Mouse (Mus musculus): Measurements from ENCODE around the gene Smoc1.
A peak's percentile ranks its signal among the peaks of the same experiment; 100 is the strongest.

The Smoc1 gene

DNA sequence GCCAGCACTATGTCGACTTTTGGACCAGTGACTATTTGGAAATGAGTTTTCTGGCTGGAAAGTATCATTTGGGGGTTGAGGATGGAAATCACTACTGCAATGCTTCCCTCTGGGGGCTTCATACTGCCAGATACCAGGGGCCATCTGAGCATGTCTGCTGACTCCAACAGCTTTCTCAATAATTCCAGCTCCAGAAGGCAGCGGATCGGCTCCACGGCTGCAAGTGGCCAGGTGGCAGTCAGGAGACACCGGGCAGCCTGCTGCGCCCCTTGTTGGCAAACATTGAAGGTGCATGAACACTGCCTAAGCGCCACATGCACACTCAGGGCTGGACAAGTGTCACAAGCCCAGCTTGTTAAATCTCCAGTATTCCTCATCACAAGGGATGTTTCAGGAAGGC, 2.2 kb upstream of the Smoc1 start:
- DNase-seq (ENCODE audit: low spot score in 2 of 2), result no peak

DNA sequence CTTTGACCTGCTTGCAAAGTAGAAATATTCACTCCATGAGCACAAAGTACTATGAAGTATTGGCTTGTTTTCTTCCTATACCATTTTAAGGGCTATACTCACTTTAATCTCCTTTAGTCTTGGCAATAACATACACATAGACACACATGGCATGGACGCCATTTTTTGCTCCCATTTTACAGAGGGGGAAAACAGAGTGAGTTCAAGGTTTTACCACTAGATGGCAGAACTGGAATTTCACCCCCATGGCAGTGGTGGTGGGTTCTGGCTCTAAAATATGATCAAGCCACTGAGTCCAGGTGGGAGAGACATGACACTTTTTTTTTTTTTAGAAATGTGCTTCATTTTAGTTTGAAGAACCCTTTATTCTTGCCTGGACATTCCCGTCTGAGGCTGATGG, 1.6 kb upstream of the Smoc1 start:
- DNase-seq (ENCODE audit: low spot score in 2 of 2), result no peak

DNA sequence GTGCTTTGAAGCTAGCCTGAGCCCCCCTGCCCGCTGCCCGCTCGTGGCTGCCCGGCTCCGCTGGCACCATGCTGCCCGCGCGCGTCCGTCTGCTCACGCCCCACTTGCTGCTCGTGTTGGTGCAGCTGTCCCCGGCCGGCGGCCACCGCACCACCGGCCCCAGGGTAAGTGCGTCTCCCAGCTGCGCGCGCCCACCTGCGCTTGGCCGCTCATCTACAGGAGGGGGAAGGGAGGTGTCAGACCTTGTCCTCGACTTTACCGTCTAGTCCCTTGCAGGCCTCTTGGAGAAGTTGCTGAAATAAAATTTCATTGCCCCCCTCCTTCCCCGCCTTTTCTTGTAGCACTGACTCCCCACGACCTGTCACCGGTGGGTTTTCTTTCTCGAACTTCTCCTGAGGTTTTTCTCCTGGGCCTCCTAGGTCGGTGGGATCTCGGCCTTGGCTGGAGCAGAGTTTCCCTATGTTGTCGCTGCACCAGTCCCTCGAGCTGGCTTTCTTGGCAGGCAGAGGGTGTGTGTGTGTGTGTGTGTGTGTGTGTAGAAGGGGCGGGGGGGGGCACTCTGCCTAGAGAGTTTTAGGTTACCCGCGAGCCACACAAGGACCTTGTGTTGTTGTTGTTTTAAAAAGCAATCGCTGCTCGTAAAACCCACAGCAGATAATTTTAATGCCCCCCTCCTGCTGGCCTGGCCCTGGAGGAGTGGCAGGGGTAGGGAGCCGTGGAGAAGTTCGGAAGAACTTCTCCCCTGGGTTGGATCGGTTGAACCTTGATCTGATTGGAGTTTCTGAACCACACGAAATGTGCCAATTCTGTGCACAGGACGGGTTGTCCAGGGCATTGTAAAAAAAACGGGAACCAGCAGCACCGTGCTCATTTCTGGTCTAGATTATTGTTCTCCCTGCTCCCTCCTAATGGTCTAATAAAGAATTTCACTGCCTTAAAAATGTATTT, 661 bp downstream of the Smoc1 start:
- peak in 1 of 2 experiments; percentile 35 for DNase-seq (ENCODE audit: low spot score in 2 of 2)

DNA sequence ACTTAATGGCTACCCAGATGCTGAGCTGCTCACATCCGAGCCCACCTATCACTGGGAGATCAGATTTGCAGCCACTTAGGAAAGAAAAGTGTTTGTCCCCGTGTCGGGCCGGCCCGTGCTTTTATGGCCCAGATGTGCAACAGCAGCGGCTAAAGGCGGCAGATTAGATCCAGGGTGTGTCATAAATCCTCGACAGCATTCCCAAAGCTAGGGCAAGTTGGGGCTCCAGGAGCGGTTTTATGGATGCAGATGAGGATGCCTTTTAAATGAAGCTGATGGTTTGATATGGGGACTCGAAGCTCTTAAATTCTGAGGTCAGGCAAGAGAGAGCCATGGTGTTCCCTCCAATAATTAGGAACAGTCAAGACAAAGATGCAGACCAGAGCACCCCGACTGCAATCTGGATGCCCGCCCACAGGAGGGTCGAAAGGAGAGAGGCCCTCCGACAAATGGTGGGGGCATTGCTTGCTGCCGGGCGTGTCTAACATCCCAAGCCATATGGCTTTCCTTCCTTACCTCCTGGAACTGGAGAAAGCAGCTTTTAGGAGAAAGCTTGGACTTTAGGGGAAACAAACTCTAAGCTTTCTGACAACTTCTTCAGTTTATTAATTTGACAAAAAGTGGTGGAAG, 1.8 kb downstream of the Smoc1 start:
- DNase-seq (ENCODE audit: low spot score in 2 of 2), result no peak

DNA sequence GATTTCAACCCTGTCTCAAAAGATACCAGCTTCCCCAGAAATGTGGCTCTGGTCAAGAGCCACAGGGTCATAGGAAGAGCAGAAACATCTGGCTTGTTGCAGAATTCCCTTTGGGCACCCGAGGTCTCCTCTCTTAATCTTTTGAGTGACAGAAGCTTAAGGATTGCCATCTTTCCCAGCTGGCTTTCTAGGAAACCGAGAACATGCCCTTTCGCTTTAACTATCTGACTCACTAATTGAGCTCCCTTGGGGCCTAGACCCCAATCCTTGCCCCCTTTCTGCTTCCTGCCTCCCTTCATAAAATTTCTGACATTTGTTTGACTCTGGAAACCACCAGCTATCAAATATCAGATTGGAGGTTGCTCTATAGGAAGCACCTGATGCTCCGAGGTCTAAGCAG, 3.1 kb downstream of the Smoc1 start:
- no peak for DNase-seq (ENCODE audit: low spot score in 2 of 2)

DNA sequence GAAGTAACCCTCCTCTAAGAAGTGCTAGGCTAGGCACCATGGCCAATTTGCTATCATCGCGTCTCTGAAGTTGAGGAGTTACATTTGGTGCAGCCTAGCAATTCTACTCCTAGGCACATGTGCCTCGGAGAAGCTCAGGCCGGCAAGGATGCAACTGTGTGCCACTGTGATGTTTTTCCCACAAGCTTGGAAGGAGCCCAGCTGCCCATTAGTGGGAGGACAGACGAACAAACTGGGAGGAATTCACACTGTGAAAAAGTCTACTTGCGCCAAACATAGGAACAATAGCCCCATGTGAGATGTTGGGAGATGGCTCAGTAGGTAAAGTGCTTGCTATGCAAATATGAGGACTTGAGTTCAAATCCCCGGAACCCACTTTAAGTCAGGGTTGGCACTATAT, 5.0 kb downstream of the Smoc1 start:
- DNase-seq (ENCODE audit: low spot score in 2 of 2), result no peak

DNA sequence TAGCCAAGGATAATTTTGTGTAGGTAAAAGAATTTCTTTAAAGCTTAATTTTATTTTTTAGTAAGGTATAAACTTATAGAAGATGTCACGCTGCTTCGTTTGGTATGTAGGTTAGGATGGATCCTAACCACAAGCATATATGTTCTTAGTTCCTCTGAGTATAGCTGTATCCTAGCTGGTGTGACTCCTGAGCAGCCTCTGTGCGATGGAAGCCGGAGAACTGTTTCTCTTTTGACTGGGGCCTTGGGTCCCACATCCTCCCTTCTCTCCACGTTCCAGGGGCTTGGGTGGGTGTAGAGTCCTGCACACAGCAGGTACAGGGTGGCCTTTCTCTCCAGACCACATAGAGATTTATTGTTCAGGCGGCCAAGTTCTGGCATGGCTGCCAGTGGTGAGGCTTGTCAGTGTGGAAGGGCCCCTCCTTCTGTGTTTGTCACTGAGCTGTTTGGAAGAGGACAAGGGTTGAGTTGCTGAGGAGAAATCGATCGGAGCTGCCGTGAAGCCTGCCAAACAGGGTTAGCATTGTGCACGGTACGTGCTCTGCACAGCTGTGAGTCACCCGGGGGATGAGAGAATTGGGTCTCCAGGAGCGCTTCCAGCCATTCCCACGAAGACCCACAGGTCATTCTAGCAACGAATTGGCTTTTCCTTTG, 6.9 kb downstream of the Smoc1 start:
- peak; percentile 64 to 71 for DNase-seq (ENCODE audit: low spot score in 2 of 2)

DNA sequence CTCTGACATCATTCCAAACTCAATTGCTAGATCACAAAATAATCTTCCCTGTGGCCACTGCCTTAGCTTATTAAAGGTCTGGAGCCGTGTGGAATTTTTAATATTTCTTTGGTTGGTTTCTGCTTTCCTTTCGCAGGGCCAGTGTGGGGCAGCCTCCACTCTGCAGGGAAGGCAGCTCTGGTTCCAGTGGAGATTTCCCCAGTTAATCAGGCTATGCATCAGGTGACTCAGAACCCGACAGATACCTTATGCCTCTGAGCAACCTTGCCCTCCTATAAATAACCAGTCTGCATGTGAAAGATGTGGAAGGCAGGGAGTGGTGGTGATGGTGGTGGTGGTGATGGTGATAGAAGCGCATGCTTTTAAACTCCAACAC, 7.4 kb downstream of the Smoc1 start:
- no peak for DNase-seq (ENCODE audit: low spot score in 2 of 2)

DNA sequence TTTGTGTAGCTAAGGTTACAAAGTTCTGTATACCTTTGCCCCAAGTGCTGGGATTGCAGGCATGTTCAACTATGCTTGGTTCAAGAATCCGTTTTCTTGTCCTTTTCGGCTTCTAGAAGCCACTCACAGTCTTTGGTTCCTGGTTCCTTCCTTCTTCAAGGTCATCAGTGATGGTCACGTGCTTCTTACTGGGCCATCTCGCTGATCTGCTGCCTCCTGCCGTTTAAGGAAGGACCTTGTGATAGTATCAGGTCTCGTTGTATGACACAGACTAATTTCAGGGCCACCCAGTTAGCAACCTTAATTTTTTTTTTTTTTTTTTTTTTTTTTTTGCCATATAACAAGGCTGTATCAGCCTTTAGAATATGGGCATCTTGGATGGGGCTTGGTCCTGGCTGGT, 9.2 kb downstream of the Smoc1 start:
- DNase-seq (ENCODE audit: low spot score in 2 of 2), result no peak

DNA sequence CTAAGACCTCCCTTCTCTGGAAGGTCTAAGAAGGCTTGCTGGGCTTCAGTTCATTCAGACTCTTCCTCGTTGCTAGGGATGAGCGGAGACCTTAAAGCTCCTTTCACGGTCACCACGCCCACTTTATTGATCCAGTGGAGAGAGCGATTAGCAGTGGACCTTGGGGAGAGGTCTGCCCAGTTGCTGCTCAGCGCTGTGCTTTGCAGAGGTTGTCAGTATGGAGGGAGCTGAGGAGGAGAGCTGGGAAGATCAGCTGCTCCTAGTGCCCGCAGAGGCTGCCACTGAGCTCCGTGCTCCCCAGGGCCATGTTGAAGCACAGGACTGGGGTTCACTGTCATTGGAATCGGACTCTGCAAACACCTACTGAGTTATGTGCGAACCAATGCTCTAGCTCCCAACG, 17.0 kb downstream of the Smoc1 start:
- DNase-seq (ENCODE audit: low spot score in 2 of 2), result no peak

DNA sequence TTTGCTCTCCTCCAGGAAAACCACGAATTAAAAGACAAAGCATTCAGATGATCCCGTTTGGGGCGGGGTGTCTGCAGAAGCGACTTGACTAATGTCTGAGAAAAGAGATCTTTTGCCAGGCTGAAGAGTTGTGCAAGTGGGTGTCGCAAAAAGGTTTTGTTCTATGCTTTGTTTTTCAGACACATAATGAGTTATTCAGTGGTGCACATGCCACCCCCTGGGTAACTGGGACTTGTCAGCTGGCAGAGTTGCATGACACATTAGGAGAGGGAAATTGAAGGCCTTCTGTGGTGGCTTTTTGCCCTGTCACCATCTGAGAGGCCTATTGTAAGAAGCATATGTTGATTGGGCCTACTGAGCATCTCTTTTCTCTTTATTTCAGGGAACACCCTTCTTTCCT, 20.3 kb downstream of the Smoc1 start:
- DNase-seq (ENCODE audit: low spot score in 2 of 2), result no peak

DNA sequence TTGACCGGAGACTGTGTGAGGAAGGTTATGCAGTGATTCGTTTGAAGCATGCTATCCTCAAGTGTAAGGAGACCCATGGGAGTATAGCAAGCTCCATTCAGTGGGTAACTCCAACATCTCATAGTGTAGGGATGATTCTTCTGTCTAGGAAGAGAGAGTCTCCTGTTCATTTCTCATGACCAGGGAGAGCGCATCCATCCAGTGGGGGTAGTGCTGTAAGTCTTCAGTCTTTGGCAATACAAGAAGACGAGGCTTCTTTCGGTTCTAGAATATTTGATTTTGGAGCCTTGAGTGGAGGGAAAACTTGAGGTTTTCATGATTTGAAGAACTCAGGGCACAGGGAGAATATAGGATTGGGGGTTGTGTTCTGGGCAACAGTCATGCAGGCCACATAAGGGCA, 23.1 kb downstream of the Smoc1 start:
- DNase-seq (ENCODE audit: low spot score in 2 of 2), result no peak

DNA sequence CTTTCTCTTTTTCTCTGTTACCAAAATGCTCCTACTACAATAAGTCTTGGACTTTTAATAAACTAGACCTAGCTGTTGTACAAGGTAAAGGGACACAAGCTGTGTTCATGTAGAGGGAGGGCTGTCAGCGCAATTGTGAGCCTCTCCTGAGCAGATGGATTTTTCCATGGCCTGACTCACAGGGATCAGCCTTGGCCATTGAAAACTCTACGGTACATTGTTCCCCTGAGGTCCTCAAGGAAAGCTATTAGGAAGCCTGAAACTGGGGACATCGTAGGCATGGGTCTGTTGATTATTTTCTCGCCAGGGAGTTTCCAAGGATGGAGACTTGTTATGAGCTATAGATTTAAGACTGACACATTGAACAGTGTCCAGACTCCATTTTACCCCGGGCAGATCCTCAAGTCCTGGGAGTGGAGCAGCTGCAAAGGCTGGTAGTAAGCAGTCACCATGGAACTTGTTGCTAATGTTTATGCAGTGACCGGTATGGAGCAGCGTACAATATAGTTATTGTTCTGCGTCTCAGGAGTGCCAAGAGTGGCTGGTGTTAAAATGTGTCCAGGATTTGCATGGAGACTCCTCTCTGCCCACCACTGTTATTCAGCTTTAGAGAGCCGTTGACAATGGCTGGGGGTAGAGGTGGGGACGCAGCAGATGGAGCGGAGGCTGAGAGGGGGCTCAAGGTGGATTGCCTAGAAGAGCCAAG, 28.5 kb downstream of the Smoc1 start:
- no peak for DNase-seq (ENCODE audit: low spot score in 2 of 2)

DNA sequence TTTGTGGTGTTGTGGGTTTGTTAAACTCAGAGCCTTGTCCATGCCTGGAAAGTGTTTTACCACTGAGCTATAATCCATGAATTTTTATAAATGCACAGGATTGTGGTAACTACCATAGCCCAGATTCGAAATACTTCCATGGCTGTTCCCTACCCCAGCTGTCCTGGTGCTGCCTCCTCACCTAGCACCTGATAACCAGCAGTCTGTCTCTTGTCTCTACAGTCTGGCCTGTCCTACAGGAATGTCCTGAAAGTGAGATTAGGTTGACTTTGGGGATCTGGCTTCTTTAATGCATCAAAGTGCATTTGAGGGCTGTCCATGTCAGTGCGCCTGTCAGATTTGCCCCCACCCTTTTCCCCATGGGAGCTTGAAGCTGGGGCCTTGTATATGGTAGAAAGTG, 29.2 kb downstream of the Smoc1 start:
- DNase-seq (ENCODE audit: low spot score in 2 of 2), result no peak

DNA sequence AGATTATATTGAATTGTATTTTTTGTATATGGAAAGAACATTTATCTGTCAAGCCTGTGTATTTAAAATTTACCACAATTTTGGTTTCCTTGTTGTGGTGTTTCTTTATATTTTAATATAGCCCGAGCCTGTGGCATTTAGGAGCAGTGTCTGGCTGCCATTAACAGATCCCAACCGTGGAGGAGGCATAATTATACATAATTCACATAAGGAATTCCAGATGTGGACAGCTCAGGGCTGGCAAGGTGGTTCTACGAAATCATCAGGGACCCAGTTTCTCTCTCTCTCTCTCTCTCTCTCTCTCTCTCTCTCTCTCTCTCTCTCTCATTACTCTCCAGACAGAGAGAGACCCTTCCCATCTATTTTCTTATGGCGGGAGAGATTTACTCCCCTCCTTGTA, 31.0 kb downstream of the Smoc1 start:
- no peak for DNase-seq (ENCODE audit: low spot score in 2 of 2)

DNA sequence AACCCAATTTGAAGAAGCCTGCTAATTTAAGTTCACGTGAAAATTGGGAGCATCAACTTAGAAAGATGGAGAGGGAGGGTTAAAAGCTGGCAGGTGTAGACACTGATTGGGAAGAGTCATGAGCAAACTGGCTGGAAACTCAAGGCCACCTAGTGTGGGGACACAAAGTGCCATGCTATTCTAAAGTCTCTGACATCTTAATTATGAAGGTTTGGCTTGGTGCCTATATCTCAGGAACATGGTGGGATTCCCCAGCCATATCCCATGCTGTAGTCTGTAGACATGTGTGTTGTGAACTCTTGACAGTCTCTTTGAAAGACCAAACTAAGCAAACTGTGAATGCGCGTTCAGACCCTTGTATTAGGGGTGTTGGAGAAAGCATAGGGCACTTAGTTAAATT, 32.0 kb downstream of the Smoc1 start:
- no peak for DNase-seq (ENCODE audit: low spot score in 2 of 2)

DNA sequence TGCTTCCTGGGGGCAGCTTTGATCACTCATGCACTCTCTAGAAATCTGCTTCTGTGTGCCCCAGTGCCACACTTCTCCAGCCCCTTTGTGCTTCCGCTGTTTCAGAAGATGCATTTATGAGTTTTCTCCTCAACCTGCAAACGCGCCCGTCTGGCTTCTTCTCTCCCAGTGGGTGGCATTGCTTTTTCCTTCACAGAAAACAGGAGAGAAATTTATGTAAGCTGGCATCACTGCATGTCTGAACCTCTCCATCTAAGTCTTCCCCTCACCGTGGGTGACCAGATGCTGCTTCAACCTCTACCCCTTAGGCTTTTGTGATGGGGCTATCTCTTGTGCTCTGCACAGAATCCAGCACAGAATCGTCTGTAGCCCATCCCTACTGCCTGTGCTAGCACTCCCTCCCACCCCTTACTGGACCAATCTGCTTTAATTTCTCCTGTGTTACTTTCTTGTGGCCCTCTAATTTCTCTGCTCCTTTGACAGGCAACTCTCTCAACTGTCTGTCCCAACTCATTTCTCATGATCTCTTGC, 35.3 kb downstream of the Smoc1 start:
- DNase-seq (ENCODE audit: low spot score in 2 of 2), result no peak

DNA sequence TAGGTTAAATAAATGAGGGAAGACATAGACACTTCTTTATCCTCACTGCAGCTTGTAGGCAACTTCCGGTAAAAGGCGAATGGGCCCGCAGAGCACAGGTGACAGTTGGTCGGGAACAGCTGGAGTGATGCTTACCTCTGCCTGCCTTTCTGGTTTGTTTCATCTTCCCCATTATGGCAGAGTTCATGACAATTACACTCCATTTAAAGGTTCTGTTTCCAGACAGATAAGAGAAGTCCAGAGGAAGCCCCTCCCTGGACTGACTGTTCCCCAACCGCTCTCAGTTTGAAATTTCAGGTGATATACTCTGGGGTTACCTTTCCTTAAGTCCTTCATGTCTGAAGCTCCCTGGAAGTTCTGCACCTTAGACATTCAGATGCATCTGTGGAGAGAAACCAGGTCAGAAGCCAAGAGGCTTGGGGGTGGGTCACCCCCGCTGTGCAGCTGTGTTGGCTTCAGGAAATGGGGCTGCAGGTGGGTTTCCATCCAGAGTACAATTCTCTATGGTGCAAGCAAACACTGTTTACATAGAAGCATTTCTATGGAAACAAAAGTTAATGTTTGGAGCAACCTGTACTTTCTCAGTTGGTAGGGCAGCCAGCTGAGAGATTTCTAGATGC, 36.8 kb downstream of the Smoc1 start:
- no peak for DNase-seq (ENCODE audit: low spot score in 2 of 2)

DNA sequence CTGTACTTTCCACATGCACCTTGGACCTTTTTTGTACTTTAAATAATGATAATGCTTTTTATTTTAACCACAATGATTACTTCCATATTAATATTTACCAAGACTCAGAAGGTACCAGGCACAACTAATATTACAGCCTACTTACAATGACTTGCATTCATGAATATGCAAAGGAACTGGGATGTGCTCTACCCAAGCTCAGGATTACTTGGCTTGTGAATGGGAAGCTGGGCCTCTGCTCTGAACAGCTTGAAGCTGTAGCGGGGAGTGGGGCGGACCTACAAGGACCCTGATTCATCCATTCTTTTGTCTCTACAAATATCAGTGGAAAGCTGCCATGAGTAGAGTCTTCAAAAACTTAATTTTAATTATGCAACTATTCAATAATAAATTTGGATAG, 47.5 kb downstream of the Smoc1 start:
- no peak for DNase-seq (ENCODE audit: low spot score in 2 of 2)

DNA sequence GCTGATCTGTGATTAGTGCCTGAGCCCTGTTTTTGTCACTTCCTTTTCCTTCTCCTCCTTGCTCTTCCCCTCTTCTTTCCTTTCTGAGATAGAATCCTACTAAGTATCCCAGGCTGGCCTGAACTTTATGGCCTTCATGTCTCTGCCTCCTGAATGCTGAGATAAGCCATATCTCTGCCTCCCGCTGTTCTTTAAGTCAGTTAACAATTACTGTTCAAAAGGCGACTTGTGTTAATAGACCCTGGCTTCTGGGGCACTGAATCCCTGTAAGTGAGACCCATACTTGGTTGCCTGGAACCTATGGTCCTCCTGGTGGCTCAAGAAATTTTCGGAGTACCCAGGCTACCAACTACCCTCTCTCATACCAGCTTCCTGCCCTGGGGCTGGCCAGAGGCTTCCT, 48.3 kb downstream of the Smoc1 start:
- DNase-seq (ENCODE audit: low spot score in 2 of 2), result no peak

DNA sequence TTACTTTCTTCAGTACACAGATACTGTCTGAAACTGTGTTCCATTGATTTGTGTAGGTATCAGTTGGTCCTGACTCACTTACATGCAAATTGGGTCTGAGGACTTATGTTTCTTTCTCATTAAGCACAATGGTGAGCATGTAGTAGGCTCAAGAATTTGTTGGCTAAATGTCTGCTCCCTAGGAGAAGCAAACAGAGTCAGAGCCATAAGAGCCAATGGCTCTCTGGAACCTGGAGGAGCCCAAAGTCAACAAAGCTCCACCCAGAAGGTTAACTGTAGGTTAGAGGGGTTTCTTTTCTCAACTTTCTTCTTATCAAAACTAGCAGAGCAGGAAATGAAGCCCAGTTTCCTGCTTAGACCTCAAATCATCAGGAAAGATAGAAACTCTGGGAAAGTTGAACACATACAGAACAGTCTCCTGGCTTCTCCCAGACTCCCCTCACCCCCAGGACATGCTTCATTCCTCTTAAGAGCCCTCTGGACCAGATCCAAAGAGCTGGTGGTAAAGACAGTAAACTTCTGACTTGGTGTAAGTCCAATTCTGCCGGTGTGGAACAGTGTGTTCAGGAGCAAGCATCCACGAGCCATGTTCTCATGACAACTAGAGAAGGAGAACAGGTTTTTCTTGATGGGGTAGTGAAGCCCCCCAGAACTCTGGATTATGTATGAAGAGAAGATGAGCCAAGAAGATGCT, 51.5 kb downstream of the Smoc1 start:
- no peak for DNase-seq (ENCODE audit: low spot score in 2 of 2)

All from right cerebral cortex, postnatal 10 days (tissue).